In genomic region chr10:55851361-55851760, GRCm38 (mm10) we compare ENCODE assay signal across 24 mouse cellular contexts.
"Had no signal": no experiment of that assay in that cellular context is flagged by ENCODE, and none has a peak within 500 bp of the region (broad histone marks: within the 10 kb centered on the region; RNA-seq: fewer than 3 reads in every experiment).

No protein-coding gene starts in this region.

- DNase-seq: gastrocnemius, adult 2 months; gastrocnemius, postnatal 10 days; gastrocnemius, postnatal 25 days; heart, adult 18-20 months; heart, postnatal 10 days; heart, postnatal 4 days; kidney, adult 18-20 months; kidney, adult 8-10 months; kidney, postnatal 10 days; kidney, postnatal 25 days; kidney, postnatal 4 days; liver; liver, embryonic 13.5 days; liver, postnatal 0 days had no signal

- H3K27ac ChIP-seq: gastrocnemius, adult 2 months; heart, embryonic 10.5 days; hindbrain, embryonic 10.5 days; hindbrain, embryonic 12.5 days; hindbrain, embryonic 14.5 days; intestine, embryonic 15.5 days; left cerebral cortex, adult 2 months; limb, embryonic 10.5 days; limb, embryonic 12.5 days; liver, embryonic 13.5 days; liver, embryonic 15.5 days had no signal

- H3K4me3 ChIP-seq: gastrocnemius, adult 2 months; heart, embryonic 10.5 days; heart, embryonic 12.5 days; hindbrain, embryonic 10.5 days; hindbrain, embryonic 12.5 days; intestine, embryonic 15.5 days; left cerebral cortex, adult 2 months; limb, embryonic 10.5 days; limb, embryonic 12.5 days; liver, embryonic 13.5 days; liver, embryonic 15.5 days had no signal
